ENCODE assay signal across 20 mouse cellular contexts in genomic region chr2:141886694-141887474, GRCm38 (mm10).
DNase-seq lines count a peak whose midpoint lies in the region; ATAC-seq lines count a peak whose summit lies in the region.
"Had no signal": no experiment of that assay in that cellular context is flagged by ENCODE, and none has a peak within 500 bp of the region (broad histone marks: within the 10 kb centered on the region; RNA-seq: fewer than 3 reads in every experiment).

No protein-coding gene starts in this region.

- no peak overlapping the region for H3K27ac ChIP-seq in limb, embryonic 11.5 days (replicated peaks; ENCODE audit: low read depth, low read length)
- no peak overlapping the region for H3K27ac ChIP-seq in limb, embryonic 10.5 days
- H3K27ac ChIP-seq: heart, embryonic 15.5 days; hindbrain, embryonic 15.5 days had no signal

- 56% methylated on average over 11 of the region's 11 CpGs for WGBS in limb, embryonic 11.5 days
- 58% methylated on average over 11 of the region's 11 CpGs for WGBS in limb, embryonic 10.5 days

- H3K27me3 ChIP-seq in limb, embryonic 11.5 days (ENCODE audit: control insufficient read depth, insufficient read depth, low read length) = no peaks in the 10 kb centered on the region
- no peaks in the 10 kb centered on the region for H3K27me3 ChIP-seq in limb, embryonic 10.5 days (ENCODE audit: low read depth, poor library complexity, severe bottlenecking)
- H3K27me3 ChIP-seq: heart, embryonic 15.5 days; hindbrain, embryonic 15.5 days; megakaryocyte, embryonic 14.5 days had no signal

- H3K4me2 ChIP-seq in limb, embryonic 11.5 days (ENCODE audit: low read depth, severe bottlenecking) = no peak overlapping the region
- H3K4me2 ChIP-seq: heart, embryonic 15.5 days; hindbrain, embryonic 15.5 days; liver, embryonic 11.5 days had no signal

- H3K4me3 ChIP-seq in limb, embryonic 11.5 days (ENCODE audit: low read depth, low read length) = no peak overlapping the region
- H3K4me3 ChIP-seq in limb, embryonic 10.5 days = no peak overlapping the region
- H3K4me3 ChIP-seq: heart, embryonic 15.5 days; hindbrain, embryonic 15.5 days; megakaryocyte, embryonic 14.5 days had no signal

- ATAC-seq in limb, embryonic 11.5 days (ENCODE audit: insufficient number of reproducible peaks, low FRiP score, low TSS enrichment, low read depth) = peak; percentile 44; the same call in 1 of the 2 replicates
- ATAC-seq in granulocyte monocyte progenitor cell, adult 5-6 weeks (replicated peaks; ENCODE audit: poor library complexity, severe bottlenecking) = no peak
- ATAC-seq: forebrain, postnatal 0 days had no signal

- no peaks in the 10 kb centered on the region for H3K9me3 ChIP-seq in limb, embryonic 11.5 days (ENCODE audit: control insufficient read depth, low read length)
- no peaks in the 10 kb centered on the region for H3K9me3 ChIP-seq in limb, embryonic 10.5 days (replicated peaks)
- H3K9me3 ChIP-seq: heart, embryonic 15.5 days; hindbrain, embryonic 15.5 days; megakaryocyte, embryonic 14.5 days had no signal

- no peaks in the 10 kb centered on the region for H3K36me3 ChIP-seq in limb, embryonic 11.5 days (ENCODE audit: control insufficient read depth, insufficient read depth, low read length)
- no peaks in the 10 kb centered on the region for H3K36me3 ChIP-seq in limb, embryonic 10.5 days
- H3K36me3 ChIP-seq: heart, embryonic 15.5 days; hindbrain, embryonic 15.5 days had no signal

- peak; percentile 38 for DNase-seq in limb, embryonic 11.5 days (ENCODE audit: low spot score)
- no peak for DNase-seq in limb, embryonic 10.5 days (ENCODE audit: low spot score)
- peak; percentile 50 for DNase-seq in embryo, embryonic 10.5 days (ENCODE audit: low spot score)
- peak; percentile 14 for DNase-seq in embryo, embryonic 9.5 days (ENCODE audit: extremely low spot score)
- peak; percentile 49 for DNase-seq in mesoderm, embryonic 11.5 days (ENCODE audit: low read depth, low spot score)
- no peak for DNase-seq in right cerebral cortex, postnatal 36 days (ENCODE audit: low spot score in 2 of 2)
- DNase-seq: adrenal gland, adult 8-10 months; cerebellum, adult 11-12 months; cerebellum, postnatal 14 days; forebrain, postnatal 0 days; heart, postnatal 36 days; kidney, postnatal 10 days; left cerebral cortex, postnatal 4 days; lung, adult 18-20 months; right cerebral cortex, postnatal 14 days had no signal

- H3K4me1 ChIP-seq in limb, embryonic 11.5 days (ENCODE audit: control insufficient read depth, insufficient read depth, low read length) = 0 out of 2 replicates have a peak, but pooled peaks cover 9% of the 10 kb centered on the region
- peaks cover 12% of the 10 kb centered on the region for H3K4me1 ChIP-seq in limb, embryonic 10.5 days
- H3K4me1 ChIP-seq: heart, embryonic 15.5 days; hindbrain, embryonic 15.5 days; megakaryocyte, embryonic 14.5 days had no signal

- no peak overlapping the region for H3K9ac ChIP-seq in limb, embryonic 11.5 days (ENCODE audit: low read length)
- H3K9ac ChIP-seq: forebrain, postnatal 0 days; heart, embryonic 15.5 days; hindbrain, embryonic 15.5 days had no signal

Comparison
In these comparisons a context has a peak if more than half of its experiments do, and no peak if none do; other contexts are left out.
1. DNase-seq: peak in limb, embryonic 11.5 days (single experiment), embryo, embryonic 10.5 days (single experiment), embryo, embryonic 9.5 days (single experiment) and mesoderm, embryonic 11.5 days (single experiment); none in limb, embryonic 10.5 days (single experiment) and right cerebral cortex, postnatal 36 days (0 of 2).